Mouse (Mus musculus) c-Kit-positive CD71-positive TER-119-negative erythroid progenitor cells, embryonic 14.5 days (primary cell): Measurements from ENCODE around the gene Dlg4.

Experiments used
- DNase-seq: peaks from one replicate; pipeline ENCODE4 v3.0.0-alpha.2; 2013; ENCODE audit warnings: low read depth

Dlg4 gene

DNA sequence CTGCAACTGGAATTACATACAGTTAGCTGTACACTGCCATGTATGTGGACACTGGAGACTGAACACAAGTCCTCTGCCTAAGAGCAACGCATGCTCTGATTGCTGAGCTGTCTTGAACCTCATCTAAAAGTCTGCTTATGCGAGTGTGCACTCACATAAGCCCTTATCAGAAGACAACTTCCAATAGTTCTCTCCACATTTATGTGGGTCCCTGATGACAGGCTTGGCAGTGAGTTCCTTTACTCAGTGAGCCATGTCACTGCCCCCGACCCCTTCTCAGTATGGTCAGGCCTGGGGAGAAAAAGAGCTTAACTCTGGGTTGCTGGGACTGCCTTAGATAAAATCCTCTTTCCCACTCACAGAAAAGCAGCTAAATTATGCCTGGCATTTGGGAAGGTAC is at the start of gene Dlg4:
Gene Dlg4, plus strand, starts transcription at position 274 of the 400 bp plus-strand sequence.
- DNase-seq, result no peak

DNA sequence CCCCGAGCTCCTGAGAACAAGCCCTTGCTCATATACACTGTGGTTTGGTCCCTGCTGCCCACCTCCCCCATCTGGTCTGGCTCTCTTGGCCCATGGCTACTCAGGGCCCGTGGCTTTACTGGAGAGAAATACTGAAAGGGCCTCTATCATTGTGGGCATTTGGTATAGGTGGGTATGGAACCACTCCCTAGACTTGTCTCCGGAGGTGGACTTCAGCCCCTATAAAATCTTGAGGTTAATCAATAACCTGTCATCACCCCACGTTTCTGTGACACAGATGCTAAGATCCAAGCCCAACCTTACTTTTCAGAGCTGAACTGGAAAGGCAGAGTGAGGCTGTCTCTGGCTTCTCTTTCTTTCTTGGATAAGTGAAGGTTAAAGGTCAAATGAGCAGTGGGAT is 47.9 kb upstream of the Dlg4 start:
- no peak for DNase-seq

DNA sequence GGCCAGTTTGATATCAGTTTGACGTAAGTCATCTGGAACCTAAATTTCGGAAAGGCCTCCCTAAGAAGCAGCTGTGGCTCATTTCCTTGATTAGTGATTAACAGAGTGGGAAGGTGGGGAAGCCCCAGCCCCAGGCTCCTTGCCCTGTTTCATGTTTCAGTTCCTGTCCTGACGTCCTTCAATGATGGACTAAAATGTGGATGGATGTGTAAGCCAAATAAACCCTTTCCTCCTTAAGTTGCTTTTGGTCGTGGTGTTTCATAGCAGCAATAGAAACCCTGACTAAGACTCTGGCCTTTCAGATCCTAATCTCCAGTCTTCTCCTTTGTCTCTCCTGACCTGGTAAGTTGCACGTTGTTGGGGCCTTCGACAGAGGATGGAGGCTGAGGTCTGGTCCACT is 46.5 kb upstream of the Dlg4 start:
- DNase-seq, result no peak

DNA sequence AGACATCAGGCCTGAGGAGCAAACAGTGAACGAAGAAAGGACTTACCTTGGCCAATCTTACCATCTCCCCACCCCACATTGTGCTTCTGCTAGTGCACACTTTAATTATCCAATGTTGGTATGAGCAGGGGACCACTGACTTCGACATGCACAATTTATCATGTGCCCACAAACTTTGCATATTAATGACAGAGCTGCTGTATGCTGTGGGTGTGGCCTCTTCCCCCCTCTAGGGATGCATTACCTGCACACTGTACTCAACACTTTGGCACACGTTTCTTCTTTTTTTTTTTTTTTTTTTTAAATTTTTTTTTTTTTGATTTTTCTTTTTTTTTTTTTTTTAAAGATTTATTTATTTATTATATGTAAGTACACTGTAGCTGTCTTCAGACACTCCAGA is 46.0 kb upstream of the Dlg4 start:
- no peak for DNase-seq

DNA sequence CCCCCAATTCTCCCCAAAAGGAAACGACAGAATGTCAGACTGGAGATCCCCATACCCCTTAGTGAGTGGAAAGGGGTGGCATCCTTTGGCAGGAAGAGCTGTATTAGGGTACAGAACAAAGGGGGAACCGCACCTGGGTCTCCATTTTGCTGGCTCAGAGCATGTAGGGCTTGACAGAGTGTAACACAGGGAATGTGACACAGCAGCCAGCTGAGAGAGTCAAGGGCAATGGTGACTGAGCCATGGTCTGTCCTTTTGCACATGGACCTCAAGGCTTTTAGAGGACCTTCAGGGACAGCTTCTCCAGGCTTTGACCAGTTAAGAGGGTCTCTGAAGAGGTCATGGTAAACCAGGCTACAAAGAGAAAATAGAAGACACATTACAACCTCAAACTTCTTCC is 41.8 kb upstream of the Dlg4 start:
- no peak for DNase-seq

DNA sequence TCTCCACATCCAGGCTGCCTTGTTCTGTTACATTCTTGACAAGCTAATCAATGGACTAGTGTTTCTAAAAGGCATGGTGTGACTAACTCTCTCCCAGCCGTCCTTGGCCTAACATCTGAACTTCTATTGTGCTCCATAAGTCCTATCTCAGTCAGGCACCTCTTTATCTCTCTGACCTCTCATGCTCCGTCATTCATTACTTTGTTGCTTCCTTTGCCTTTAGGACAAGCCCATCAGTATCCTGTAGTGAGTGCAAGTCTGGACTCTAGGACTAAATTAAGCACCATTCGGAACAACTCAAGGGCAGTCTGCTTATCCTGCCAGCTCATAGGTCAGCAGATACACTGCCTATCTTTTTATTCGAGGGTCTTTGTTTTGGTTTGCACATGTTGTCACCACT is 40.5 kb upstream of the Dlg4 start:
- no peak for DNase-seq

DNA sequence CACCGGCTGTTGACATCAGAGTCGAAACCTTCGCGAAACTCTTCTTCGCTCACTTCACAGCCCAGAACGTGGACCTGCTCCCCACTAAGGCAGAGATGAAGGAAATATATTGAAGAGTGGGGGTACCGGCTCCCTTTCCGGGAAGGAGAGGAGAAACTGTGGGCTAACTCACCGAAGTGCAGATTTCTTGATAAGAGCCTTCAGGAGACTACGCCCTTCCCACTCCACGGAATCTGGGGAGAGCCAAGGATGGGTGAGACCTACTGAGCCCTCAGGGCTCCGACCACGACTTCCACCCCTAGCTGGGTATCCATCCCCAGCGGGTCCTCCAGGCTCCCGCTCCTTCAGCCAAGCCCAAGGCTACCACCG is 36.9 kb upstream of the Dlg4 start:
- DNase-seq, result no peak

DNA sequence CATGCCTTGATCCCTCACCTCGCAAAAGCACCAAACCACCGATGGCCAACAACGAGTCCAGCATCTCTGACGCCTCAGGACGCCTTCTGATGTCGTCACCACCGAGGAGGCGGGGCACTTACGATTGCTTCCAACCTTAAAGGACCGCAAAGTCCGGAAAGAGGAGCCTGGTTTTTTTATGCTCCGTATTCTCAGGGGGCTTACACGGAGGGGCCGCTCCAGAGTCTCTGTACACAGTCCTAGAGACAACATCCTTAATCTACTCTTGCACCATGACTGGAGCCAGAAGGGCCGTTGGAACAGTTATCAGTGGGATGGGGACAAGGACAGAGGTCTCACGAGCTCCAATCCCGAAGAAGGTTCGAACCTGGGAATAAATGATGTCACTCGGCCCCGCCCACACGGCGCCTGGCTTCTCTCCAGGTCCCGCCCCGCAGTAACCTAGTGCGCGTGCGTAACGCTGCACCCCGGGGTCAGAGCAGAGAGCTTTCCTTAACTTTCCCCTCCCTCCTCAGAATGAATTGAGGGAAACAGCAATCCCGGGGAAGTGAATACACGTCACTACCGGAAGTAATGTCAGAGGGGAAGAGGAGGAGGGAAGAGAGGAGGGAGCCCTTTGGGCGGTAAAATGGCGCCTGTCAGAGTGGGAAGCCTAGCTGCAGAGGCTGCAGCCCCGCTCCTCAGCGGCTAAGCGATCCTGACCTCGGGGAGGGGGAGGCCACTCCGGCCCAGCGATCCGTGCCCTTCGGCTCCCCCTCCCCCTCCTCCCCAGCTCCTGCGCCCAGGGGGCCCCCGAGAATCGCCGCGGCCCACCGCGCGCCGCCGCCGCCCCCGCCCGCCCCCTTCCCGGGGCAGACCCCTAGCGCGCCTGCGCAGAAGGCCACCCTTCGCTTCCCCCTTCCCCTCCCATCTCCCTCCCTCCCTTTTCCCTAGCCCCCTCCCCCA is 36.3 kb upstream of the Dlg4 start:
- DNase-seq, result peak; percentile 98

DNA sequence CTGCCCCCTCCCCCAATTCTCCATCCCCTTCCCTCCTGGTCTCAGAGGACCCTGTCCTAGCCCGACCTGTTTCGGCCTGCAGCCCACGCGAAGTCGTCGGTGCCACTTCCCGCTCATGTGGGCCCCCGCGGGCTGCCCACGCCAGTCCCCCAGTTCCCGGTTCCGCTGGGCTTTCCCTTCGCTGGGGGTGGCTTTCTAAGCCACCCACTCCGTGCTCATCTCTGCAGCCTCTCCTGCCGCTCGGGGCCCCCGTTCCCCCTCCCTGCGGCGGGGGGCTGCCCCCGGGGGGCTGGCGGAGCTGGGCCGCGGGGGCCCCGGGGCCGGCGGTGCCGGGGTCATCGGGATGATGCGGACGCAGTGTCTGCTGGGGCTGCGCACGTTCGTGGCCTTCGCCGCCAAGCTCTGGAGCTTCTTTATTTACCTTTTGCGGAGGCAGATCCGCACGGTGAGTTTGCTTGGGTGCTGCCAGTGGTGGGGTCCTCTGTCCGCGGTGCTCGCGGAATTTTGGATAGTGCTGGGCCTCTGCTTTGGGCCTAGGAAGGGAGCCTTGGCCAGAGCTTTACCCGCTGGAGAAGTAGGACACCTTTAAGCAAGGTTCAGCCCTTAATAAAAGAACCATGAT is 35.5 kb upstream of the Dlg4 start, which contains the start of gene Ctdnep1:
Gene Ctdnep1, plus strand, starts transcription at position 16 of the 622 bp plus-strand sequence.
- DNase-seq, result no peak

DNA sequence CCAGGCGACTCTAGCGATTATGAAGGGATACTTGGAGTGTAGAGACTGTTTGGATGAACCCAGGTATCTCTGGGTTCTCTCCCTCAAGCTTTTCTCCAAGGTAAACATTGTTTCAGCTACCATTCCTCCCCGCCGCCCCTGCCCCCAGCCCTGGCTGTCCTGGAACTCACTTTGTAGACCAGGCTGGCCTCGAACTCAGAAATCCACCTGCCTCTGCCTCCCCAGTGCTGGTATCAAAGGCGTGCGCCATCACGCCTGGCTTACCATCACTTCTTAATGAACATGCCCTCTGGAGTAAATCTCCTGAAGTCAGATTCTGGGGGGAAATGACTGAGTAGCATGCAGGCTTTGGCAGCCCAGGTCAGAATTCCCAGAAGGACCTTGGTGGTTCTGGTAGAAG is 34.5 kb upstream of the Dlg4 start, which contains the start of gene Elp5:
Gene Elp5, minus strand, starts transcription at position 293 of the 400 bp plus-strand sequence.
- DNase-seq, result no peak

DNA sequence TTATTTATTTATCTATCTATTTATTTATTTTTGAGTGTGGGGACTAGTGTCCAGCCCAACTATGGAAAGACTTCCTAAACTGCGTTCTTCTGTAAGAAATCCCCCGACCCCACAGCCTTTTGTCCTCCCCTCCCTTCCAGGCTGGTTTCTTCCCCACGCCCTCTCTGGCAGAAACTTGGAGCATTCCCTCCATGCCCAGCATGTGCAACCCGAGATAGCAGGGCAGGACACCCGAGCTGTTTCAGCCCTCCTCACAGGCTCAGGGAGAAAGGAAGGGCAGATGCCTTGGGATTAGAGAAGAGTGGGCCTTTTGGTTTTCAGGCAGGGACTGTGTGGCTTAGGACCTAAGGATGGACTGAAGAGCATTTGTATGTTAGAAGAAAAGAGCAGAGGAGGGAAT is 33.9 kb upstream of the Dlg4 start:
- DNase-seq, result no peak

DNA sequence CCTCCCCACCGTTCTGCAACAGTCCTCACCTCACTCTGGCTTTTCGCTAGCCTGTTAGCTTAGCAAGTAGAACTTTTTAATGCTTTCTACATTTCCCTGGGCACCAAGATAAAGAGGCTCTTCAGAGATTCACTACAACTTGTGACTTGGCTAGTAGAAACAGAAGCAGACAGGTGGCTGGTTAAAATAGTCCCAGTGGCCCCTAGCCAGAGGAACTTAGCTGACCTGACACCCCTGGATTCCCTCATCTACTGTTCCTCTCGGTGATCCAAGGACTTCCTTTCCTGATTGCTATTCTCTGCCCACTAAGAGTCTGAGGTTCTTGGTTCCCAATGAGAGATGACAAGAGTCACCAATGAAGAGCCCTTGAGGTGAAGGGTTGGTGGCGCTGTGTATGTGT is 33.4 kb upstream of the Dlg4 start:
- DNase-seq, result no peak

DNA sequence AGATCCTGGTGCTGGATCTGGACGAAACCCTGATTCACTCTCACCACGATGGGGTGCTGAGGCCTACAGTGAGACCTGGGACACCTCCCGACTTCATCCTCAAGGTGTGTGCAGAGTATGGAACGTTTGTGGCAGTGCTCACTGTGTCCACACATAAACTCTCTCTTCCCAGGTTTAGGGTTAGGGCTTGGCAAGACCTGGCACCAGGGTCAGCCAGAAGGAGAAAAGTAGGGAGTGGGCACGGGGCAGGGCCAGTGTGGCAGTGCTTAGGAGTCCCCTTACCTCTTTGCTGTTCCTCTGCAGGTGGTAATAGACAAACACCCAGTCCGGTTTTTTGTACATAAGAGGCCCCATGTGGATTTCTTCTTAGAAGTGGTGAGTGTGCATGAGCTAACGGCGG is 32.3 kb upstream of the Dlg4 start:
- DNase-seq, result no peak

DNA sequence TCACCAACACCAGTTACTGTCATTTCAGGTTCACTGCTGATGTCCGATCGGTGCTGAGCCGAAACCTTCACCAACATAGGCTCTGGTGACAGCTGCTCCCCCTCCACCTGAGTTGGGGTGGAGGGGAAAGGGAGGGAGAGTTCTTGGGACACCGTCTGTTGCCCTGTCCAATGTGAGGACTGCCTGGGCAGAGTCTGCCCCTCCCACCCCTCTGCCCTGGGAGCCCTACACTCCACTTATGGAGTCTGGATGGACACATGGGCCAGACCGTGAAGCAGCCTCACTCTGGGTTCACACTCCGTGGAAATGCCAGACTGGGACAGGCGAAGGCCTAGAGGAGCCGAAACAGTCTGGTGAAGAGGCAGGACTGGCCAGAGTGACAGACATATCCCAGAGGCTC is 26.8 kb upstream of the Dlg4 start:
- no peak for DNase-seq

DNA sequence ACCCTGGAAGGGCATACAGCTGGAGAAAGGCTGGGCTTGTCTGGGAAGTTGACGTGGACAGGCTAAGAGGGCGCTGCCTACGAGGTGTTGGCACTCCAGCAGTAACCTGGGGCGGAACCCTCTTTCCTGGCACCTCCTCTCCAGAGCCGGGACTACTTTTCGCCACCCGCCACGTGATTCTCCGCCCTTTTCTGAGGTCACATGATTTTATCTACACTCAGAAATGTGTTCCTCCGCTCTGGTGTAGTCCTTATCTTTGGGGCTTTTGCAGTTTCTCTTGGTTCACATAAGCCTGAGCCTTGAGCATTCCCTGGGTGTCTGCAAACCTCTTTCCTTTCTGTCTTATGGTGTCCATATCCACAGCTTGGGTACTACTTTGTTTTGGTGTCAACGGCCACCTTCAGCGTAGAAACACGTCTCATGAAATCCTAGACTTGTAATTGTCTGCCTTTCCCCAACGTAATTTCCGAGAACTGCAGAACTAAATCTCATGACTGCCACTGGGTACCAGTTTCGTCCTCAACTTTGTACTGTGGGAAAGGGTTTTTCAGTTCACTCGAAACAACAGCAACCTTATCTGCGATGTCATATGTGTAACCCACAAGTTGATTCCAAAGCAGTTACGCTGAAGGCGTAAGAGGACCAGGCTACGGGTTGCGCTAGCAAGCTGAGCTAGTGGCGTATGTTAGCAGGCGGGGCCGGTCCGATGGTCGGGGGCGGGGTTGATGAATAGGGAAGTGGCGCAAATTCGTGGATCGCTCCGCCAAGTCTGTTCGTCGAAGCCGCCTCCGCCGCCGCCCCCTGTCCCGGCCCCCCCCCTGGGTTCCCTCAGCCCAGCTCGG is 25.7 kb upstream of the Dlg4 start, which contains the start of gene Gabarap:
Gene Gabarap, plus strand, starts transcription at position 294 of the 842 bp plus-strand sequence.
- peak; percentile 95 for DNase-seq

DNA sequence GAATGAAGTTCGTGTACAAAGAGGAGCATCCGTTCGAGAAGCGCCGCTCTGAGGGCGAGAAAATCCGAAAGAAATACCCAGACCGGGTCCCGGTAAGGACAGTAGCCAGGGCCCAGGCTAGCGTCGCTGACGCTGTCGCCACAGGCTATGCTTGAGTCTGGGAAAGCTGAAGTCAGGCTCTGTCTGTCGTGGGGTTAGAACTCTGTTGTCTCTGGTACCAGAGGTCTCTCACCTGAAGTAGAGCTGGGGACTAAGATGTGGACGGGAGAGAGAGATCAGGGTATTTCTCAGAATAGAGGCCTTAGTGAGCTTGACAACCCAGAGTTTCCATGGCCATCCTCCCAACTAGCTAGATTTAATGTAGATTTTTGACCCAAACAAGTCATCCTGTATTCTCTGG is 25.0 kb upstream of the Dlg4 start:
- DNase-seq, result no peak

DNA sequence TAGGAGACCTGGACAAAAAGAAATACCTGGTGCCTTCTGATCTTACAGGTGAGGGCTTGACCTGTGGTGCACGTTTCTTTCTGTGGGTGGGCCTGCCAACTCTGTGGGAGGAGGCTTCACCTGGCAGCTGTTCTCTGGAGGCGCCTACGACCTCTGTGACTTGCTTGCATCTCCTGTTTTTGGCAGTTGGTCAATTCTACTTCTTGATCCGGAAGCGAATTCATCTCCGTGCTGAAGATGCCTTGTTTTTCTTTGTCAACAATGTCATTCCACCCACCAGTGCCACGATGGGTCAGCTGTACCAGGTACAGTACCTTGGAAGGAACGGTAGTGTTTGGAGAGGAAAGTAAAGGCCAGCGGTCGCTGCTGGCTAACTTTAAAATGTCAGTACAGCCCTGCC is 24.3 kb upstream of the Dlg4 start:
- no peak for DNase-seq

DNA sequence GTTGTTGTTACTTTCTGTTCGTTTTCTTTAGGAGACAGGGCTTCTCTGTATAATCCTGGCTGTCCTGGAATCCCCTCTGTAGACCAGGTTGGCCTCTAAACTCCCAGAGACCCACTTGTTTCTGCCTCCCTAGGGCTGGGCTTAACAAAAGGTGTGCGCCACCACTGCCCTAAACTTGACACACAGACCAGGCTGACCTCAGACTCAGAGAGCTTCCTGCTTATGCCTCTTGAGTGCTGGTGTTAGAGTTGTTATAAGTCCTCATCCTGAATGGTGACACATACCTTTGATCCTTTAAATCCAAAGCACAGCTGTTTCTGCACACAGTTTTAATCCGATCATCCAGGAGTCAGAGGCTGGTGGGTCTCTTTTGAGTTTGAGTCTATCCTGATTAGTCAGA is 23.8 kb upstream of the Dlg4 start:
- no peak for DNase-seq

DNA sequence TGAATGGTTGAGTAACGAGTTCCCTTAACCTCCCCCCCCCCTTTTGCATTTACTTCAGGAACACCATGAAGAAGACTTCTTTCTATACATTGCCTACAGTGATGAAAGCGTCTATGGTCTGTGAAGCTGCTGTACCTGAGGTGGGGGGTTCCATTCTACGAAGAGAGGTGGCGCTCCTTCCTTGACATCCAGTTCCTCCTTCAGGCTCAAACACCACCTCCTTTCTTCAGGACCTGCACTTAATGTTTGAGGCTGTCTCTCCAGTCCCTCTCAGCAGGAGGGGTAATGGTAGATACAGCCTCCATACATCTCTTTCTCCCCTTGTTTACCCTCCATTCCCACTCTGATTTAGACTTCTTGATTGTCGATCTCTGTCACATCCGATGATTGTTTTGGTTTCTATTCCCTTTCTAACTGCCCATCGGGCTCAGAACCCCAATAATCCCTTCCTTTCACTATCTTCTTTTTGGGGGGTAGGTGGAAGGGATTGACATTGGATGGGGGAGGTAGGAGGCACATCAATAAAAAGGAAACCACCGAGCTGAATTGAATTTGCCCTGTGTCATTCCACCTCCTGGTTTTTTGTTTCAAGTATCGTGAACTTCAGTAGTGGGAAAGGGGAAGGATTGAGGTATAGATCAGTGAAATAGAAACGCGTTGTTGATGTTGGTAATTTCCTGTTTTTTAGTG is 22.2 kb upstream of the Dlg4 start:
- no peak for DNase-seq

DNA sequence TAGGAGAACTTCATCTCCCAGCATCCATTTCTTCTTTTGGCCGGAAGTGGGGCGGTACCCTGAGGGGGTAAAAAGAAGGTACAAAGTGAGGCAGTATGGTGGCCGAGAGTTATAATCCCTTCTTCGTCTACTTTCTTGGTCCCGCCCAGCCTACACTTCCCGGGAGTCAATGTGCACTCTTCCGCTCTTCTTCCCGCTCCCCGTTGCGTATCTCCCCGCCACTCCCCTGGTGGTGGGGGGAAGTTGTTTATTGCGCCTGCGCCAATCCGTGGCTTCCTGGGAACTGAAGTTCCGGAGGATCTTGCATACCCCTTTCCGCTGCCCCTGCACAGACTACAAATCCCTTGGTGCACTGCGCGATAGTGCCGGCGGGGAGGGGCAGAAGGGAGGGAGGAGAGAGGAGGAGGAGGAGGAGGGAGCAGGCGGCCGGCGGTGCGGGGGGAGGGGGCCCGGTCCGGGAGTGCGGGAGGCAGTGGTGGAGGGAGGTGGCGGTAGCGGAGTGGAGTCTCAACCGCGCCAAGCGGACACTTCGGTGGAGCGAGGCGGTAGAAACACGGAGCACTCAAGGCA is 21.3 kb upstream of the Dlg4 start, which contains the start of gene Phf23:
Gene Phf23, plus strand, starts transcription at position 387 of the 570 bp plus-strand sequence.
- DNase-seq, result peak; percentile 98
